Mouse (Mus musculus) liver, adult (tissue): ENCODE results near the gene Prkcb.

Experiments
- GATA4 ChIP-seq: IDR thresholded peaks from 2 replicates; pipeline ENCODE4 v1.6.1; 2014; ENCODE audit warnings: mild to moderate bottlenecking, low read length; ENCODE audit not compliant: insufficient replicate concordance

Gene Prkcb

DNA sequence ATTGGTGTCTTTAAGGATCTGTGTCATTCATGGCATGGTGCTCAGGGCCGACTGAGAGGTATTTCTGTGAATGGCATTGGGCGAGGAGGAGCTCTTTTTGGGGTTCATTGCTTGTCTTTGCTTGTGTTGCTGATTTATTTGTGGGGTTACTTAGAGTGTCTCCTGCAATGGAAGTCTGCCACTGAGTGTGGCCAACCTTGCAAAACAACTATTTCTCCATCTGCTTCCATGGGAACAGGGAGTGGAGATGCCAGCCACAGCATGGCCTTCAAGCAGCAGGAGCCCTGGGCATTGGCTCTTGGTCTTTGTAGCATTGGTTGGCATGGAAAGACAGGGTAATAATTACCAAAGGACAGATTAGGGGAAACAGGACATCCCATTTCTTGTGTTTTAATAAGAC is 50.9 kb downstream of the Prkcb start:
- no peak for TF ChIP-seq GATA4

DNA sequence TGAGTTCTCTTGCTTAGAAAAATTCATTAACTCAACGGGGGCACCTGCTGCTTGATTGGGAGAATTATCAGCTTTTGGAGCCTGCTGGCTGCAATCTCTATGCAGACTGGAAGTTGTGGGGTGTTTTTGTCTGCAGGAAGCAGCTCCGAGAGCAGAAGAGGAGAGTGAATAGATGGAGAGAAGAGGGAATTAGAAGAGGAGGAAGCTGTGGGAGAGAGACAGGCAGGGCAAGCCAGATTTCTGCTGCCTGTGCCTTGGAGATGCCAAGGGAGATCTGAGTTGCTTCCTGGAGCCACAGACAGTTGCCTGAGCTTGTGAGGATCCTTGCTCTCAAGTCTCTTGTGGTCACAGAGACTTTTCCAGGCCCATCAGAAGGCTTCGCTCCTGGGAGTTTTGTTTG is 53.3 kb downstream of the Prkcb start:
- TF ChIP-seq GATA4 = no peak

DNA sequence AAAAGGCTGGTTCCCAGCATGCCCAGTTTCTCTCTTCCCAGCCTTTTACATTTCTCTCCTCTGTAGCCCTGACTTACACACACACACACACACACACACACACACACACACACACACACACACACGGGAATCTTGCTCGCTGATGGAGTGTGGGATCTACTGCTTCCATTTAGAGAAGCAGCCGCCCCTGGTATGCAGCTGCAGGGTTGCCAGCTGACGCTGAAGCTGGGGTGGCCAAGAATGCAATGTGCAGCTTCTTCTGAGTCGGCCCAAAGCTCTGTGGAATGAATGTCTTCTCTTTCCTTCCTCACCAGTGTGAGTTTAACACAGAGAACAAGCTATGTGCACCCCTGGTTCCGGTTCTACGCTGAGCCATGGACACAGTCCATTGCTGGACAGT is 56.1 kb downstream of the Prkcb start:
- TF ChIP-seq GATA4 = no peak

DNA sequence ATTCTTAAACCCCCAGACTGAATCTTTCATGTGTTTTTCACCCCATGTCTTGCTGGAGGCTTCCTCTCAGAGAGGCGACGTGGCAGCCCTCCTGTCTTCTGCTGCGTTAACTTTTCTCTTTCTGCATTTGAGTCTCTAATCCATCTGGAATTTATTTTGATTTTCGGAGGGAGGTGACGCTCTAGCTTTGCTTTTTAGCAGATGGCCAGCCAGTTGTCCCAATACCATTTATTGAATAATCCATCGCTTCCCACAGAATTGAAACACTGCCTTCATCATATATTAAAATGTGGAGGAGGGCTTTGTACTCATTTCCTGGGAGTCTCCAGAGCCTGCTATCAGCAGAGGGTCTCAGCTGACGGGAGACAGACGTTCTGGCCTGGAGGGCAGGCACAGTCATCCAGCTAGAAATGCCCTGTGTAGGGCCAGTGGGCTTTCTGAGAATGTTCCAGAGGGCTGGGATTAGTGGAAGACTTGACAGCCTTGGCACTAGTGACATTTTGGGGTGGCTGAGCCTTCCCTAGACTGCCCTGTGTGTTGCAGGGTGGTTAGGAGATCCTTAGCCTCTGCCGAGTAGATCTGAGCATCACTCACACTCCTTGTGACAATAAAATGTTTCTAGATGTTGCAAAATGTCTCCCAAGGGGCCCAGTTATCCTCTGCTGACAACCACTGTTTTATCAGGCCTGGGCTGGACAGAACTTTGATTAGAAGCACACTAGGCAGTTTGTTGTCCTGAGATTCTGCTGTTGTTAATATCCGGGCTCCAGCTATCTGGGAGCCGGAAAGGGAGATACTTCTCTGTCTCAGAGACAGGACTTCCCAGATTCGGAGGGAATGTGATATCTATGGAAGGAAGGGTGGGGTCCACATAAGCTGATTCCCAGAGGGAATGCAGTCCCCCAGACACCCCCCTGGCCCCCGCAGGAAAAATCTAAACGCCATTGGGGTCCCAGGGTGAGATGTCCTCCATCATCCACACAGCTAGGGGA is 58.0 kb downstream of the Prkcb start:
- TF ChIP-seq GATA4 = peak; percentile 93

DNA sequence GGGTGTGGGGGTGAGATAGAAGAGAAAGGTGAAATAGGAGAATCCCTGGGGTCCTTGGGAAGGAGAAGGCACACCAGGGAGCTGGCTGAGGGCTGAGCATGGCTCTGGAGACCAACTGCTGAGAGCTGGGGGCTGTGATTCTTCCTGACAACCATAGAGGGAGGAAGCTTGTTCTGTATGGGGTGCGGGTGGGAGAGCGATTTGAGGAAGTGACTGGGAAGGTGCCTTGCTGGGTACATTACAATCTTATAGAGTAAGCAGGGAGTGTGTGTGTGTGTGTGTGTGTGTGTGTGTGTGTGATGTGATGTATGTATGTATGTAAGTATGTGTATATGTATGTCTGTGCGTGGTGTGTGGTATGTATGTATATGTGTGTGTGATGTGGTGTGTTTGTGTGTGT is 58.9 kb downstream of the Prkcb start:
- TF ChIP-seq GATA4 = no peak

DNA sequence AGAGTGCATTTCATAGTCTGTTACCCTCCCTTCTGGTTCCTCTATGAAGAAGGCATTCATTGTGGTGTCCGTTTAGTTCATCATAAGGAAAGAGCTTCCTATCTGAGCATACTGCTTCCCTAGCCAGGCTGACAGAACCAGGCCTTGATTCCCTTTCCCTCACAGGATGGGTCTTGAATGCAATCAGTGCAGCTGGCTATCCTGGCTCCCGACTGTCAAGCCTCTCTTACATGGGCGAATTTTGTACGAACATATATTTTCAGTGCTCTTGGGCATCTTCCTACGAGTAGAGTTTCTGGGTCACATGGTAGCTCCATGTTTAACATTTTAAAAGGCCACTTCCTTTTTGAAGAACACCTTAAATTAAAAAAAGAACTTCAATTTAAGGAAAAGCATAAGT is 61.4 kb downstream of the Prkcb start:
- no peak for TF ChIP-seq GATA4

DNA sequence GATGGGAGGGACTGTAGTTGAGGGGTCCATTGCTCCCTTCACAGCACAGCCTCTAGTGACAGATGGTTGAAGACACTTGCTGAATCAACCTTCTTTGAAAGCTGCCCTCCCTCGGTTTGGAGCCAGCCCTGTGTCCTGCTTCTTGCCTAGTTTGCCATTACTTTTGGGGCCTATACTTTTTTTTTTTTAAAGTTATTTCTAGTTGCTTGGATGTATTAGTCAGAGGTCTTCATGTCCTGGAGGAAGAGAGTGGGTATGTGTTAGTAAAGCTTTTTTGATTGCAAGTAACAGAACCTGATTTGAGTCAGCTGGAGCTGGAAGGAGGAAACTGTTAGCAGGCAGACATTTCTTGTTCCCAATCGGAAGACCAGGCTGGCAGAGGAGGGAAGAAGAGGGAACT is 62.2 kb downstream of the Prkcb start:
- no peak for TF ChIP-seq GATA4

DNA sequence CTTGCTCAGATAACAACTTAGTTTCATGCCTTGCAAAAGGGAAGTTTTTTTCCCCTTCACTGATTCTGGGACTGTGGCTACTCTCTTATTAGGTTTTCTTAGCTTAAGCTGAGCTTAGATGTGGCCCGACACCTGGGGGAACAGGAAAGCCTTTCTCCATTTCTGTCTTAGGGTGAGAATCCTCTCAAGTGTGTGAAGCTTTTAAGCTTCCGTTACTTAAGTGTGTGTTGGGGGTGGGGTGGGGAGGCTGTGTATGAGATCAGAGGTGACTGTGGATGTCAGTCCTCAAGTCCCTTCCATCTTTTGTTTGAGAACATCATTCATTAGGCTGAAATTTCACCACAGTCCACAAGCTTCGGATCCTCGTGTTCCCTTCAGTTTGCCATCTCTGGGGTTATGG is 63.3 kb downstream of the Prkcb start:
- TF ChIP-seq GATA4 = no peak

DNA sequence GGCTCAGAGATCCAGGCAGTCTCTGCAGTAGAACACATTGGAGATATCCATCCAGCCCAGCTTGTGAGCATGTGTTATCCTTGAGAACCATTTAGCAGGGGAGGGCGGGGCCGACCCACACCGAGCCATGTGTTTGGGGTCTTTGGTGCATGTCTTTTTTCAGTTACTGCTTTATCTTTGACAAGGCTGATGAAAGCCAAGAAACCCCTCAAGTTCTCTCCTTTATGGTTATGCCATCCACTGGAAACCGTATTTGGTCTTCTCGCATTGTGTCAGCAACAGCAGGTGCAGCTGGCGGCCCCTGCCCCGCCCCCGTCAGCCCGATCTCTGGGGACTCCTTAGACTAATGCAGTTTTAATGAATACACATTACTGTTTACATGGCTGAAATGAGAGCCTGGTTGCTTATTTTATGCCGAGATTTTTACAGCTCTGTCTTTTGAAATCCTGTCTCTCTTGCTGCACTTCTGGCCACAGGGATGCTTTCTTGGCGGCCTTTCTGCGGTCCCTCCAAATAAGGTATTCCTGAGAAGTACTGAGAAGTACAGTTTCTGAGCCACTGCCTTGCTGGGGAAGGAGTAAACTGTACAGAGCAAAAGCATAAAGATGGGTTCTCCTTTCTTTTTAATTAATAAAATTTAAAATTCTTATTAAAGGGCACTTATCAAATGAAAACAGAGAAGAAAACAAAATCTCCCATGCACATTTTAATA is 64.2 kb downstream of the Prkcb start:
- no peak for TF ChIP-seq GATA4

DNA sequence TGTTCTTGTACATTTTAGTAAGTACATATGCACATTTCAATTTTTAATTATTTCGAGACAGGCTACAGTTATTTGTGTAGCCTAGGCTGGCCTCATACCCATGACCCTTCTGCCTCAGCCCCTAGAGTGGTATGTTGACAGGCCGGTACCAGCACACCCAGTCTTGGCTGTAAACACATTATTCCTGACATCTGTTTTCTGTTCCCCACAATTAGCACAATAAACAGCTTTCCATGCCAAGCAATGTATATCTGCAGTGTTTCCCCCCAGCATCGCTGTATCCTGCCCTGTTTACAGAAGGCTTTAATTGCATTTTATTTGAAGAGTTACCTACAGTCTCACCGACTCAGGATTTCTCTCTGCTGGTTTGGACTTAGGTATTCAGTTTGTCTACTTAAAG is 64.8 kb downstream of the Prkcb start:
- no peak for TF ChIP-seq GATA4

DNA sequence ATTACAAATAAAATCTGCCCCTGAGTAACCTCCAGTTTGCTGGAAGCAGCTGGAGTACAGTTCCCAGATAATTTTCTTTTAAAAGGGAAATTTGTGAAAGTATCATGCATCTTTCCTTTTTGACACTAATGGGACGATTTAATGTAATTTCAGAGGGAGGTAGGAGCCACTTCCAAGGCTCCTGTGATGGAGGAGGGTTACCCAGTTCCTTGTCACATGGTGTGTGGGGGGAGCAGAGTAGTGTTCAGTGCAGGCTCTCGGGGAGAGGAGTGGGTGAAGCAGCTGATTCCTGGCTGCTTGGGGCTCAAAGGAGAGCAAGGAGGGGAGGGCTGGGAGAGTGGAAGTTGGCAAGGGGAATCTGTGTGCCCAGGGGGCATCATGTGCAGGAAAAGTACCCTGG is 68.4 kb downstream of the Prkcb start:
- TF ChIP-seq GATA4 = no peak

DNA sequence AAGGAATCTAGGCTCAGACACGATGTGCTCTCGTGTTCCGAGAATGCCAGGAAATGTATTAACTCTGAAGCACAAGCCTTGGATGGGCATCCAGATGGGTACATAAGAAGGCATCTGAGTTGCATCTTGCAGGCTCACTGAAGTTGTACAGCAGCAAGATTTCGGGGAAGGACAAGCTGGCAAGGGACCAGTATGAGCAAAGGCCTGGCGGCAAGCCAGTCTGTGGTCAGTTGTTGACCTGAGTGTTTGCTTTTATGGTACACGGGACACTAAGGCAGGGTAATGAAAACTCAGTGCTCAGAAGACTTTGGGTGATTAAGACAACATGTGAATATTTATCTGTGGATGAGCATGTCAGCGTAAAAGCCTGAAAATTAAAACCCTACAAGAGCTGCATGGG is 69.3 kb downstream of the Prkcb start:
- no peak for TF ChIP-seq GATA4

DNA sequence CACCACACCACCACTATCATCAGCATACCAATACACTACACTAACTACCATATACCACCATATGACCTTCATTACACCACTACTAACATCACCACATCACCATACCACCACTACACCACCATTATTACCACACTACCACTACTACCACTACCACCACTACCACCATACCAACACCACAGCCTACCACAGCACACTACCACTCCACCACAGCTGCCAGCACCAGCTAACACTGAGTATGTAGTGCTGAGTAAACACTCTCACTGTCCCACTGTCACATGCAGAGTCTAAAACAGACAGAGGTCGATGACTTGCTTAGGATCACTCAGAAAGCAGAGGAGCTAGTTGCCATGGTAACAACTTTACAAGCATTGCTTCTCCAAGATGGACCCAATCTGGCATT is 78.1 kb downstream of the Prkcb start:
- no peak for TF ChIP-seq GATA4

DNA sequence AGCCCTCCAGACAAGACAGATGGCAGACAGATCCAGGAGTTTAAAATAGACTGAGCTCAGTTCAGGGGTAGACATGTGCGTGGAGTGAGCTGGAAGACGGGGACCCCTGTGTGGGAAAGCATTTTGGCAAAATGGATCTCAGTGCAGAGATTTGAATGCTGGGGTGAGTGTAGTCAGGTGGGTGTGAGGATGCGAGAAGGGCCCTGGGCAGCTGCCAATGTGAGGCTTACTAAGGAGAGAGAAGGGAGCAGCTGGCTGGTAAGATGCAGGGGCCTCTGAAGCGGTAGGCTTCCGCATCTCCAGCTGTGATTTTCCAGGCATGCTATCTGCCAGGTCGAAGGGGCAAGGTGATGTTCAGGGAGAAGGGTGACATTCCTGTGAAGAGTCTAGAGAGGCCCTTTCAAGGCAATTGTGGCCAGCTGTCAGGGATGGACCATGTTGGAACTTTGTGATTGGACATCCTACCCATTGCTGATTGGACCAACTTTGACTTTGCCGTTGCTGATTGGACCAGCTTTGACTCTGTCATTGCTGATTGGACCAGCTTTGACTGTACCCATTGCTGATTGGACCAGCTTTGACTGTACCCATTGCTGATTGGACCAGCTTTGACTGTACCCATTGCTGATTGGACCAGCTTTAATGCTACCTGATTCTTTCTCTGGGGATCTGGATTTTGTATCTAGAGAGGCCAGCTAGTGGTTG is 78.9 kb downstream of the Prkcb start:
- TF ChIP-seq GATA4 = no peak

DNA sequence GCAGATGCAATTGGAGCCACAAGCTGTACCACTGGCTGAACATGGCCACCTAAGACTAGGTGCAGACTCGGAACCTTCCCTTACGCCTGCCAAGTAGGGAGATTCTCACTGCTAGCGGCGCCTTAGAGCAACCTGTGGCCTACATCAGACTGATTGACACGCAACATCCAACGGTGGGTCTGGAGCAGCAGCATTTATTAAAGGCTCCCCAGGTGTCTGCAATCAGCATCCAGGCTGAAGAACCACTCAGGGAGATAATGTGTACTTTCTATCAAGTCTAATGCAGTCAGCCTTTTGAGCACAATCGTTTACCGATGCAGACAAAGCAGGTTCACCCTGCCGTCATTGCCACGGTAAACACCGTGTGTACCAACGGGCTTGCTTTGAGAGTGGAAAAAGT is 81.9 kb downstream of the Prkcb start:
- no peak for TF ChIP-seq GATA4

DNA sequence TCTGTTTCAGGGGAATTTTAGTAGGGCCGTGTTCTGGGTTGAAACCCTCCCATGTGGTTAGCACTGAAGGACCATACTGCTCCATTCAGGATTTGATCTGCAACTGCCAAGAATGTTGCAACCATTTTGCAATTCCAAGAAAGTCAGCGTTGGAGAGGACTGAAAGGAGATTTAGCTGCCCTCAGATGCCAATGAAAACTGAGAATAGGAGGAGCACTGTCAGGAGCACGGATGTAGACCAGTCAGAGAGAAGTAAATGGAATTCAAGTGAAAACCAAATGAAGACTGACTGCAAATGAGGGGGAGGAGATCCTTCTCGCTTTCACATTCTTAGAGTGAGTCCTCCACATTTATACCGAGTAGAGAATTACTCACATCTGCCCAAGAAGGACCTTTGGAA is 83.4 kb downstream of the Prkcb start:
- TF ChIP-seq GATA4 = no peak
